Mouse (Mus musculus): ENCODE results near the gene Gpd1l. TPM values are rescaled to one million over a fixed set of nuclear protein-coding genes. Genes with fewer than 3 reads are reported as not detected.

The Gpd1l gene
- polyA plus RNA-seq, 1 experiment: 26.0 TPM

DNA sequence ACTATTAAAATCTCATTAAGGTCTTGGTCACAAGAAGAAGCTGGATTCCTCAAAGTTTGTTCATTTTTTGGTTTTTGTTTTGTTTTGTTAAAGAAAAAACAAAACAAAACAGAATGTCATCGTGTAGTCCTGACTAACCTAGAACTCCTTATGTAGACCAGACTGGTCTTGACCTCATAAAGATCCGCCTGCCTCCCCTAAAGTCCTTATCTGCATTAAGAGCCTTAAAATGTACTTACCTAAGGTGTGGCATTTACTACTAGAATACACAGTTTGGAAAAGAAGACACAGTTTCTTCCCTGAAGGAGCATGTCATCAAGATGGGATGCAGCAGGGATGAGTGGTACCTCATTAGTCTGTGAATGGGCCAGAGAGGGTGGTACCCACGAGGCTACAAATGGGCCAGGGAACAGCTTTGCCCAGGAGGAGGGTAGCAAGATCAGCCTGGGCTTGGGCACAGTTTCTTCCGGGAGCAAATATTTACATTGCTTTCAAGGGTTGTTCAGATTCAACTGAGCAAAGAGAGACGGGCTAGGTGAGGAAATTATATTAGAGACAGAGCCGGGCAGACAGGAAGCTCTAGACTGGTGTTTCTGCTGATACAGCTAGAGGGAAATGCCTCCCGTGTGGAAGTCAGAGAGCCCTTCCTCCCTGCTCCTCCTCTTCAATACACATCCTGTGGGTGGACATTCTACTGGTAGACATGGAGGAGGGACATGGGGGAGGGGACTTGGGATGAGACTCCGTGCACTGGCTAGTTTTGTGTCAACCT, 82.2 kb downstream of the Gpd1l start:
- DNase-seq (ENCODE audit: low read depth): no peak

Other genes starting within 250 kb of the Gpd1l start
- 14.7 and 18.8 TPM in 2 replicates for gene Dync1li1, start 245.2 kb downstream of the Gpd1l start, polyA plus RNA-seq (2012; rRNA removed)
- 58.3 and 67.6 TPM in 2 replicates for gene Cmtm6, start 202.9 kb downstream of the Gpd1l start, polyA plus RNA-seq (2012; rRNA removed)
- 46.4 and 56.3 TPM in 2 replicates for gene Cmtm7, start 152.1 kb downstream of the Gpd1l start, polyA plus RNA-seq (2012; rRNA removed)
- 45.8 and 49.0 TPM in 2 replicates for gene Cmtm8, start 89.8 kb downstream of the Gpd1l start, polyA plus RNA-seq (2012; rRNA removed)
- 7.1 and 13.1 TPM in 2 replicates for gene Osbpl10, start 44.6 kb upstream of the Gpd1l start, polyA plus RNA-seq (2012; rRNA removed)
- 104 and 150 TPM in 2 replicates for gene Rps27rt, start 48.8 kb upstream of the Gpd1l start, polyA plus RNA-seq (2012; rRNA removed)